Mouse (Mus musculus) brown adipose tissue, adult 24 weeks (tissue): ENCODE measurements around the gene C730034F03Rik. TPM values are rescaled to one million over a fixed set of nuclear protein-coding genes. Genes with fewer than 3 reads are reported as not detected.

Experiments
- H3K27ac ChIP-seq: fragments of 200-500 bp; replicated peaks from 2 replicates; pipeline ENCODE4 v1.5.1; 2012; ENCODE audit warnings: low read depth, mild to moderate bottlenecking, low read length
- H3K4me1 ChIP-seq: fragments of 200-500 bp; 2 replicates; pipeline ENCODE4 v1.6.1; 2012; ENCODE audit warnings: low read length, mixed read lengths; ENCODE audit not compliant: control insufficient read depth, insufficient read depth, insufficient read length
- H3K4me3 ChIP-seq: fragments of 200-500 bp; 2 replicates; pipeline ENCODE4 v1.5.1; 2012; ENCODE audit warnings: low read depth, mild to moderate bottlenecking, low read length, moderate library complexity; ENCODE audit not compliant: insufficient read depth
- polyA plus RNA-seq: library from polyadenylated mRNA; stranded (reverse); fragments of >200 nt; gene quantifications from 2 replicates; pipeline ENCODE4 v1.2.4, GENCODE M21; 2012; ENCODE audit not compliant: missing spikeins, insufficient read depth, insufficient read length

The C730034F03Rik gene
- polyA plus RNA-seq, 1 experiment = 1.1 TPM

- peak overlapping the region; percentile 93 for H3K27ac ChIP-seq
- H3K4me1 ChIP-seq = peaks cover 25% of the 10 kb centered on the region
- peak overlapping the region; percentile 68 for H3K4me3 ChIP-seq
These were observed 47.1 kb downstream of the C730034F03Rik start for GRCm38 (mm10) chr15:89476475-89476815.

GRCm38 (mm10) chr15:89477091-89477491 is 47.7 kb downstream of the C730034F03Rik start, which contains the start of gene Arsa:
TSS of gene Arsa (minus strand) at chr15:89477425.
- peak within 1 kb of the TSS; percentile 93 for H3K27ac ChIP-seq
- H3K4me1 ChIP-seq = peaks cover 25% of the 10 kb centered on the region
- peak within 1 kb of the TSS; percentile 68 for H3K4me3 ChIP-seq

GRCm38 (mm10) chr15:89477806-89478205 is 48.4 kb downstream of the C730034F03Rik start:
- Histone ChIP-seq H3K4me3 (peak overlapping the region; percentile 44), H3K27ac (peak overlapping the region; percentile 93), H3K4me1 (peaks cover 25% of the 10 kb centered on the region)

- peaks cover 25% of the 10 kb centered on the region for H3K4me1 ChIP-seq
- peak overlapping the region; percentile 93 for H3K27ac ChIP-seq
- peak overlapping the region; percentile 44 for H3K4me3 ChIP-seq
These were observed 49.2 kb downstream of the C730034F03Rik start for GRCm38 (mm10) chr15:89478622-89479021.

Other genes with a start within 250 kb of the C730034F03Rik start
- gene Plxnb2, start 248.8 kb upstream of the C730034F03Rik start, polyA plus RNA-seq = 5.4 and 7.5 TPM in 2 replicates
- gene Dennd6b, start 233.1 kb upstream of the C730034F03Rik start, polyA plus RNA-seq = 1.8 and 2.2 TPM in 2 replicates
- gene Ppp6r2, start 218.0 kb upstream of the C730034F03Rik start, polyA plus RNA-seq = 23.0 and 25.7 TPM in 2 replicates
- 23.6 and 24.4 TPM in 2 replicates for gene Sbf1, start 114.3 kb upstream of the C730034F03Rik start, polyA plus RNA-seq
- not detected in 2 replicates for gene Adm2, start 106.9 kb upstream of the C730034F03Rik start, polyA plus RNA-seq
- gene Miox, start 95.2 kb upstream of the C730034F03Rik start, polyA plus RNA-seq = not detected in 2 replicates
- gene Lmf2, start 73.9 kb upstream of the C730034F03Rik start, polyA plus RNA-seq = 10.6 and 12.7 TPM in 2 replicates
- gene Ncaph2, start 73.9 kb upstream of the C730034F03Rik start, polyA plus RNA-seq = 59.3 and 60.2 TPM in 2 replicates
- gene Sco2, start 55.7 kb upstream of the C730034F03Rik start, polyA plus RNA-seq = 22.7 and 24.0 TPM in 2 replicates
- 0.55 TPM in 1 of 2 replicates, not detected in the other for gene Tymp, start 52.5 kb upstream of the C730034F03Rik start, polyA plus RNA-seq
- gene Odf3b, start 50.3 kb upstream of the C730034F03Rik start, polyA plus RNA-seq = not detected in 2 replicates
- gene Klhdc7b, start 44.7 kb upstream of the C730034F03Rik start, polyA plus RNA-seq = not detected in 2 replicates
- not detected in 2 replicates for gene Syce3, start 19.1 kb upstream of the C730034F03Rik start, polyA plus RNA-seq
- gene Cpt1b, start 3.7 kb upstream of the C730034F03Rik start, polyA plus RNA-seq = 440 and 455 TPM in 2 replicates
- gene Gm44502, start 107 bp downstream of the C730034F03Rik start, polyA plus RNA-seq = 2.1 and 11.4 TPM in 2 replicates
- gene Chkb, start 319 bp downstream of the C730034F03Rik start, polyA plus RNA-seq = 151 and 203 TPM in 2 replicates
- not detected in 2 replicates for gene Mapk8ip2, start 24.3 kb downstream of the C730034F03Rik start, polyA plus RNA-seq
- 17.2 and 24.2 TPM in 2 replicates for gene Arsa, start 47.8 kb downstream of the C730034F03Rik start, polyA plus RNA-seq
- gene Shank3, start 70.0 kb downstream of the C730034F03Rik start, polyA plus RNA-seq = 6.8 and 15.5 TPM in 2 replicates
- gene Acr, start 138.7 kb downstream of the C730034F03Rik start, polyA plus RNA-seq = not detected in 2 replicates
- 2.7 and 4.4 TPM in 2 replicates for gene Rabl2, start 162.3 kb downstream of the C730034F03Rik start, polyA plus RNA-seq